Mouse (Mus musculus) stomach, postnatal 0 days (tissue): Measurements from ENCODE around the gene Smbd1.

Source experiments
- CTCF ChIP-seq: IDR thresholded peaks from 2 replicates; pipeline ENCODE4 v1.5.1; 2016; ENCODE audit warnings: antibody characterized with exemption, low read depth, mild to moderate bottlenecking, moderate library complexity
- EP300 ChIP-seq: optimal IDR thresholded peaks from 2 replicates; pipeline ENCODE3; 2016; ENCODE audit warnings: antibody characterized with exemption

DNA sequence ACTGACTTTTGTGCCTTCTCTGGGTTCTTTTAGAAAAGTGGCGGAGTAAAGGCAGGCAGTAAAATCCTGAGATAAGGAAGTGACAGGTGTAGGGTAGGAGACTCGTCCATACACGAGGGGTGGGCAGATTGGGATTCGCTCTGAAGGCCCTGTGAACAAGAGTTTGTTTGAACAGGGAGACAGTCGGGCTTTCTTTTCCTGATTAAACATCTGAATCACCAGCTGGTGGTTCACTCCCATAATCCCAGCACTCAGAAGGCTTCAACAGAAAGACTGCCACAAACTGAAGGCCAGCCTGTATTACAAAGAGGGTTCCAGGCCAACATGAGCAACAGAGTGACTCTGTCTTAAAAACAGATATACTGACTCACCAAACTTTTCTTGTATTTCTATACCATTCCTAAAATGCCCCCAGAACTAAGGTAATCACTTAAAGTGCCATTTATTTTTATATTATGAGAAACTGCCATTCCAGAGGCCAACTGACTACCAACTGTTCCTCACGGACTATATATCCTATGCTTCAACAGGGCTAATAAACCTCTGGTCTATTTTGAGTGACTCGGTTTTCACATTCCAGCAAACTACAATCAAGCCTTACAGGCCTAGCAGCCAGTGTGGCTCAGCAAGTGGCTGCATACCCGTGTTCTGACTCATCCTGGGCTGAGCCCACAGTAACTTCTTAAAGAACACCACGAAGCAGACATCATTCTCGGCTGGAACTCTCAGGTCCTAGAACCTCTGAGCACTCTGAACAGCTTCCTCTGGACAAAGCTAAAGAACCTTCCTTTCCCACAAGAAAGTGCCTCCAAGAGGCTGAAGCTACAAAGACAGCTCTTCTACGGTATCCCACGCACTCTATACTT lies 48.7 kb upstream of the Smbd1 start:
- peak; percentile 57 for TF ChIP-seq EP300
- no peak for TF ChIP-seq CTCF
